Mouse (Mus musculus): ENCODE data around the gene Ccdc163. TPM values are rescaled to one million over a fixed set of nuclear protein-coding genes. Genes with fewer than 3 reads are reported as not detected.

Gene Ccdc163
- polyA plus RNA-seq, 1 experiment from 2014 or later: 23.8 TPM

- ATAC-seq (ENCODE audit: insufficient read depth, low FRiP score, low TSS enrichment) (no peak), DNase-seq (ENCODE audit: low spot score) (no peak)
- H3K9me3 ChIP-seq (ENCODE audit: control insufficient read depth, low read length): no peaks in the 10 kb centered on the region
- no peak overlapping the region for H3K27ac ChIP-seq (ENCODE audit: low read depth, low read length)
- H3K4me3 ChIP-seq (ENCODE audit: low read depth, low read length): no peak overlapping the region
- H3K9ac ChIP-seq (ENCODE audit: low read length): no peak overlapping the region
- H3K4me2 ChIP-seq (ENCODE audit: low read depth): no peak overlapping the region
- no peaks in the 10 kb centered on the region for H3K36me3 ChIP-seq (ENCODE audit: control insufficient read depth, insufficient read depth, low read length)
- 78% methylated on average over 1 of the region's 1 CpGs for WGBS
- peaks cover under 1% of the 10 kb centered on the region for H3K4me1 ChIP-seq (ENCODE audit: control insufficient read depth, insufficient read depth, low read length)
- no peaks in the 10 kb centered on the region for H3K27me3 ChIP-seq (ENCODE audit: control insufficient read depth, insufficient read depth, low read length)
These were observed 4.2 kb downstream of the Ccdc163 start for GRCm38 (mm10) chr4:116712536-116712935.

- peak; percentile 69 for DNase-seq (ENCODE audit: low spot score)
- no peaks in the 10 kb centered on the region for H3K36me3 ChIP-seq (ENCODE audit: control insufficient read depth, insufficient read depth, low read length)
- H3K4me2 ChIP-seq (ENCODE audit: low read depth): no peak overlapping the region
- no peaks in the 10 kb centered on the region for H3K27me3 ChIP-seq (ENCODE audit: control insufficient read depth, insufficient read depth, low read length)
- no peak overlapping the region for H3K27ac ChIP-seq (ENCODE audit: low read depth, low read length)
- no peaks in the 10 kb centered on the region for H3K4me1 ChIP-seq (ENCODE audit: control insufficient read depth, insufficient read depth, low read length)
- no peak for ATAC-seq (ENCODE audit: insufficient read depth, low FRiP score, low TSS enrichment)
- H3K9ac ChIP-seq (ENCODE audit: low read length): no peak overlapping the region
- no peak overlapping the region for H3K4me3 ChIP-seq (ENCODE audit: low read depth, low read length)
- H3K9me3 ChIP-seq (ENCODE audit: control insufficient read depth, low read length): no peaks in the 10 kb centered on the region
- WGBS: 28% methylated on average over 3 of the region's 3 CpGs
These were observed 11.1 kb downstream of the Ccdc163 start for GRCm38 (mm10) chr4:116719396-116719795.

- no peaks in the 10 kb centered on the region for H3K9me3 ChIP-seq (ENCODE audit: control insufficient read depth, low read length)
- H3K27me3 ChIP-seq (ENCODE audit: control insufficient read depth, insufficient read depth, low read length): no peaks in the 10 kb centered on the region
- peak within 1 kb of the TSS; percentile 64 for H3K4me2 ChIP-seq (ENCODE audit: low read depth)
- DNase-seq (ENCODE audit: low spot score) (peak; percentile 93), ATAC-seq (ENCODE audit: insufficient read depth, low FRiP score, low TSS enrichment) (peak; percentile 99)
- peak within 1 kb of the TSS; percentile 60 for H3K27ac ChIP-seq (ENCODE audit: low read depth, low read length)
- H3K4me3 ChIP-seq (ENCODE audit: low read depth, low read length): peak within 1 kb of the TSS; percentile 66
- under 1% methylated on average over 34 of the region's 34 CpGs for WGBS
- H3K36me3 ChIP-seq (ENCODE audit: control insufficient read depth, insufficient read depth, low read length): no peaks in the 10 kb centered on the region
- no peaks in the 10 kb centered on the region for H3K4me1 ChIP-seq (ENCODE audit: control insufficient read depth, insufficient read depth, low read length)
- H3K9ac ChIP-seq (ENCODE audit: low read length): peak within 1 kb of the TSS; percentile 65
These were observed 12.2 kb downstream of the Ccdc163 start, which contains the start of gene Tesk2 for GRCm38 (mm10) chr4:116720343-116721097. Tesk2 (plus strand) TSS chr4:116720948.

- Histone ChIP-seq H3K27me3 (ENCODE audit: control insufficient read depth, insufficient read depth, low read length) (no peaks in the 10 kb centered on the region), H3K9me3 (ENCODE audit: control insufficient read depth, low read length) (no peaks in the 10 kb centered on the region), H3K36me3 (ENCODE audit: control insufficient read depth, insufficient read depth, low read length) (no peaks in the 10 kb centered on the region), H3K4me3 (ENCODE audit: low read depth, low read length) (peak overlapping the region; percentile 66), H3K4me1 (ENCODE audit: control insufficient read depth, insufficient read depth, low read length) (no peaks in the 10 kb centered on the region), H3K9ac (ENCODE audit: low read length) (peak overlapping the region; percentile 65), H3K27ac (ENCODE audit: low read depth, low read length) (peak overlapping the region; percentile 60), H3K4me2 (ENCODE audit: low read depth) (peak overlapping the region; percentile 64)
- WGBS: under 1% methylated on average over 29 of the region's 29 CpGs
- DNase-seq (ENCODE audit: low spot score) (no peak), ATAC-seq (ENCODE audit: insufficient read depth, low FRiP score, low TSS enrichment) (no peak; the same call in 1 of the 2 replicates)
These were observed 12.9 kb downstream of the Ccdc163 start for GRCm38 (mm10) chr4:116721098-116721628.

GRCm38 (mm10) chr4:116722230-116722629 is 13.9 kb downstream of the Ccdc163 start:
- ATAC-seq (ENCODE audit: insufficient read depth, low FRiP score, low TSS enrichment) (no peak), DNase-seq (ENCODE audit: low spot score) (no peak)
- Histone ChIP-seq H3K27ac (ENCODE audit: low read depth, low read length) (no peak overlapping the region), H3K9me3 (ENCODE audit: control insufficient read depth, low read length) (no peaks in the 10 kb centered on the region), H3K36me3 (ENCODE audit: control insufficient read depth, insufficient read depth, low read length) (no peaks in the 10 kb centered on the region), H3K4me3 (ENCODE audit: low read depth, low read length) (no peak overlapping the region), H3K4me2 (ENCODE audit: low read depth) (no peak overlapping the region), H3K4me1 (ENCODE audit: control insufficient read depth, insufficient read depth, low read length) (no peaks in the 10 kb centered on the region), H3K27me3 (ENCODE audit: control insufficient read depth, insufficient read depth, low read length) (no peaks in the 10 kb centered on the region), H3K9ac (ENCODE audit: low read length) (no peak overlapping the region)
- WGBS: 37% methylated on average over 7 of the region's 7 CpGs

GRCm38 (mm10) chr4:116725444-116725843 is 17.1 kb downstream of the Ccdc163 start:
- Histone ChIP-seq H3K27me3 (ENCODE audit: control insufficient read depth, insufficient read depth, low read length) (no peaks in the 10 kb centered on the region), H3K4me1 (ENCODE audit: control insufficient read depth, insufficient read depth, low read length) (no peaks in the 10 kb centered on the region), H3K36me3 (ENCODE audit: control insufficient read depth, insufficient read depth, low read length) (no peaks in the 10 kb centered on the region), H3K4me3 (ENCODE audit: low read depth, low read length) (no peak overlapping the region), H3K9me3 (ENCODE audit: control insufficient read depth, low read length) (no peaks in the 10 kb centered on the region), H3K27ac (ENCODE audit: low read depth, low read length) (no peak overlapping the region), H3K4me2 (ENCODE audit: low read depth) (no peak overlapping the region), H3K9ac (ENCODE audit: low read length) (no peak overlapping the region)
- no peak for ATAC-seq (ENCODE audit: insufficient read depth, low FRiP score, low TSS enrichment)
- 88% methylated on average over 5 of the region's 5 CpGs for WGBS
- DNase-seq (ENCODE audit: low spot score): no peak

- H3K27ac ChIP-seq (ENCODE audit: low read depth, low read length): no peak overlapping the region
- no peak for ATAC-seq (ENCODE audit: insufficient read depth, low FRiP score, low TSS enrichment)
- no peaks in the 10 kb centered on the region for H3K36me3 ChIP-seq (ENCODE audit: control insufficient read depth, insufficient read depth, low read length)
- no peak overlapping the region for H3K9ac ChIP-seq (ENCODE audit: low read length)
- no peaks in the 10 kb centered on the region for H3K27me3 ChIP-seq (ENCODE audit: control insufficient read depth, insufficient read depth, low read length)
- no peak for DNase-seq (ENCODE audit: low spot score)
- H3K4me2 ChIP-seq (ENCODE audit: low read depth): no peak overlapping the region
- H3K4me1 ChIP-seq (ENCODE audit: control insufficient read depth, insufficient read depth, low read length): no peaks in the 10 kb centered on the region
- H3K9me3 ChIP-seq (ENCODE audit: control insufficient read depth, low read length): no peaks in the 10 kb centered on the region
- 89% methylated on average over 3 of the region's 3 CpGs for WGBS
- H3K4me3 ChIP-seq (ENCODE audit: low read depth, low read length): no peak overlapping the region
These were observed 19.1 kb downstream of the Ccdc163 start for GRCm38 (mm10) chr4:116727401-116727800.

- H3K4me2 ChIP-seq (ENCODE audit: low read depth): no peak overlapping the region
- H3K27me3 ChIP-seq (ENCODE audit: control insufficient read depth, insufficient read depth, low read length): no peaks in the 10 kb centered on the region
- no peaks in the 10 kb centered on the region for H3K9me3 ChIP-seq (ENCODE audit: control insufficient read depth, low read length)
- H3K27ac ChIP-seq (ENCODE audit: low read depth, low read length): no peak overlapping the region
- H3K36me3 ChIP-seq (ENCODE audit: control insufficient read depth, insufficient read depth, low read length): no peaks in the 10 kb centered on the region
- no peak overlapping the region for H3K9ac ChIP-seq (ENCODE audit: low read length)
- DNase-seq (ENCODE audit: low spot score): no peak
- WGBS: 94% methylated on average over 3 of the region's 3 CpGs
- H3K4me1 ChIP-seq (ENCODE audit: control insufficient read depth, insufficient read depth, low read length): no peaks in the 10 kb centered on the region
- ATAC-seq (ENCODE audit: insufficient read depth, low FRiP score, low TSS enrichment): no peak
- no peak overlapping the region for H3K4me3 ChIP-seq (ENCODE audit: low read depth, low read length)
These were observed 21.2 kb downstream of the Ccdc163 start for GRCm38 (mm10) chr4:116729532-116729931.

- H3K9me3 ChIP-seq (ENCODE audit: control insufficient read depth, low read length): no peaks in the 10 kb centered on the region
- H3K4me2 ChIP-seq (ENCODE audit: low read depth): no peak overlapping the region
- WGBS: 88% methylated on average over 9 of the region's 9 CpGs
- no peak overlapping the region for H3K9ac ChIP-seq (ENCODE audit: low read length)
- no peak for ATAC-seq (ENCODE audit: insufficient read depth, low FRiP score, low TSS enrichment)
- no peaks in the 10 kb centered on the region for H3K36me3 ChIP-seq (ENCODE audit: control insufficient read depth, insufficient read depth, low read length)
- H3K4me1 ChIP-seq (ENCODE audit: control insufficient read depth, insufficient read depth, low read length): no peaks in the 10 kb centered on the region
- no peaks in the 10 kb centered on the region for H3K27me3 ChIP-seq (ENCODE audit: control insufficient read depth, insufficient read depth, low read length)
- no peak for DNase-seq (ENCODE audit: low spot score)
- H3K4me3 ChIP-seq (ENCODE audit: low read depth, low read length): no peak overlapping the region
- H3K27ac ChIP-seq (ENCODE audit: low read depth, low read length): no peak overlapping the region
These were observed 22.8 kb downstream of the Ccdc163 start for GRCm38 (mm10) chr4:116731077-116731476.
